Mouse (Mus musculus) mammary gland, adult 2 months (tissue): ENCODE measurements around the gene Ophn1. TPM values are rescaled to one million over a fixed set of nuclear protein-coding genes. Genes with fewer than 3 reads are reported as not detected.

Experiments used
- polyA plus RNA-seq: library from polyadenylated mRNA; depleted of rRNA; stranded (reverse); fragments of >200 nt; gene quantifications from 2 replicates; pipeline ENCODE4 v1.2.3, GENCODE M21; 2012; ENCODE audit warnings: low replicate concordance; rRNA removed

Gene Ophn1
- 11.2 and 19.3 TPM in 2 replicates for polyA plus RNA-seq

DNA sequence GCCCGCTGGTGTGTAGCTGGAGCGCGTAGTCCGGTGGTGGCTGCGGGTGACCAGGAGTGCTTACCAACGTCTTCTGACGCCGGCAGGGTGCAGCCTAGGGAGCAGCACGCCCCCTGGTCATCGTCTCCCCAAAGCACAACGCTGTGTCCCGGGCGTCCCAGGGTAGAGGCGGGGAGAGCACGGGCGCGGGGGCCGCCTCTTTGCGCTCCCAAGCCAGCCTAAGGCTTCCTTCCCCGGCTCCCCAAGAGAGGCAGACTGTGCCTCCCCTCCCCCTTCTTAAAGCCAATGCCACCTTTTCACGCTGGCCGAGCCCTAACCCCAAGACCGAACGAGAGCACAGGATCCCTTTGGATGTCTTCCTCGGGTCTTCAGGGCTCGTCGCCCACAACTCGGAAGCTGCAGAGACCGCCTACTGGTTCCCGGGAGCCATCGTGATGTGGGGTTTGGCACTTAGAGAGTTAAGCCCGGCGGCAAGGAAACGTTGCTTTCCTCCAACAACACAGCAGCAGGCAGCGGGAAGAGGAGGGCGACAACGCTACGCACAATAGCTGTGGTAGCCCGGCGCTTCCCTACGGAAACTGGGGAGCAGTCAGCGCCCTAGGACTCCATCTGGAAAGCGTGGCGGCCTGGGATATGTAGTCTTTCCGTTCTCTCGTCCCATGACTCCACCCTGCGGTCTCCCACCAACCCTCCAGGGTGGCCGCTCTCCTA lies at the start of gene Ophn1:
TSS of gene Ophn1 (minus strand) at position 620 of the 711 bp plus-strand sequence.

DNA sequence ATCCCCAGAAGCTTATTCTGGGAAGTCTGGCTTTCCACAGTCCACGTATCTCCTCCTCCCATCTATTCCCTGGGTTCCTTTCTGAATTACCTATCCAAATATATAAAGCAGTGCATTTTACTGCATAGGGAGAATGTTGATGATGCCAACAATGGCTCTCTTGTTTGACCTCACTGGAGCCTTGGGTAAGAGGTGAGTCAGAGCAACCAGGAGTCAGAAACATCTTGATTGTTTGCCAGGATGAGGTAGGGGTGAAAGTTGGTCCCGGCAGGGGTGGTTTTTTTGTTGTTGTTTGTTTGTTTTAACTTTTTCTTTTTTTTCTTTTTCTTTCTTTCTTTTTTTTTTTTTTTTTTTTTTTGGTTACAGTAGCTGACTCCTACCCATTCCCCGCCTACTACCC lies 45.3 kb upstream of the Ophn1 start, which contains the start of gene Yipf6:
TSS of gene Yipf6 (plus strand) at position 216 of the 400 bp plus-strand sequence.

Other genes with a start within 250 kb of the Ophn1 start
- 10.9 and 24.9 TPM in 2 replicates for gene Yipf6, start 45.3 kb upstream of the Ophn1 start, polyA plus RNA-seq
- 31.3 and 35.7 TPM in 2 replicates for gene Stard8, start 112.2 kb upstream of the Ophn1 start, polyA plus RNA-seq
- gene Efnb1, start 245.1 kb upstream of the Ophn1 start, polyA plus RNA-seq = 26.9 and 38.5 TPM in 2 replicates